Mouse (Mus musculus) erythroblast, embryonic 14.5 days (primary cell): ENCODE results near the gene Eif3m. TPM values are rescaled to one million over a fixed set of nuclear protein-coding genes. Genes with fewer than 3 reads are reported as not detected.

Experiments
- H3K27me3 ChIP-seq: 2 replicates; pipeline ENCODE4 v1.6.1; 2012; ENCODE audit warnings: inconsistent platforms; ENCODE audit not compliant: control insufficient read depth
- H3K36me3 ChIP-seq: 2 replicates; pipeline ENCODE4 v1.6.1; 2012; ENCODE audit warnings: mild to moderate bottlenecking, inconsistent platforms; ENCODE audit not compliant: control insufficient read depth
- H3K4me1 ChIP-seq: 2 replicates; pipeline ENCODE4 v1.6.1; 2012; ENCODE audit warnings: inconsistent platforms; ENCODE audit not compliant: control insufficient read depth
- H3K4me3 ChIP-seq: replicated peaks from 2 replicates; pipeline ENCODE3; 2012; ENCODE audit warnings: moderate library complexity, mild to moderate bottlenecking, inconsistent platforms
- H3K9me3 ChIP-seq: 2 replicates; pipeline ENCODE4 v1.6.1; 2012; ENCODE audit warnings: low read length, inconsistent platforms, mixed read lengths; ENCODE audit not compliant: control insufficient read depth
- GATA1 ChIP-seq: IDR thresholded peaks from 2 replicates; pipeline ENCODE4 v1.6.1; 2012; ENCODE audit warnings: low read length, inconsistent platforms, mixed read lengths
- TAL1 ChIP-seq: IDR thresholded peaks from 3 replicates; pipeline ENCODE4 v1.6.1; 2012; ENCODE audit warnings: low read length, inconsistent platforms, mixed read lengths
- polyA plus RNA-seq: library from polyadenylated mRNA; stranded (reverse); fragments of >175 nt; gene quantifications from 2 replicates; pipeline ENCODE4 v1.2.3, GENCODE M21; 2012

Eif3m gene
- polyA plus RNA-seq, result 0.95 and 1.2 TPM in 2 replicates

DNA sequence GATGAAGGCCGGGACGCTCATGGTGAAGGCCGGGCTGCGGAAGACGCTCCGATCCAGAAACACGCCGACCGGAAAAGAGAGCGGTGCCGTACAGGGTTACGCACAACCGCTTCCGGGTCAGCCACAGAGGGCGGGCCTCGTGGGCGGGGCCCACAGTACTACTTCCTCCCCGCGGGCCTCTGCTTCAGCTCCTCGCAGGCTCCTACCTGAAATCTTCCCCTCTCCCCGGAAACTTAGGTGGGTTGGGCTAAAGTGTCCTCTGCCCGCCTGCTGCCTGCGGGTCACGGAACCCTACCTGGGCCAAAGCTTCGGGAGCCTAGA, at the start of gene Eif3m:
Eif3m (minus strand) TSS at position 114 of the 321 bp plus-strand sequence.
- no peaks in the 10 kb centered on the region for H3K9me3 ChIP-seq
- H3K4me1 ChIP-seq, result peaks cover 50% of the 10 kb centered on the region
- H3K27me3 ChIP-seq, result no peaks in the 10 kb centered on the region
- H3K4me3 ChIP-seq, result peak within 1 kb of the TSS; percentile 98
- TF ChIP-seq GATA1, result no peak
- no peak for TF ChIP-seq TAL1
- peaks cover 25% of the 10 kb centered on the region for H3K36me3 ChIP-seq

- H3K36me3 ChIP-seq, result no peaks in the 10 kb centered on the region
- no peaks in the 10 kb centered on the region for H3K9me3 ChIP-seq
- no peak for TF ChIP-seq TAL1
- no peak for TF ChIP-seq GATA1
- no peak overlapping the region for H3K4me3 ChIP-seq
- H3K27me3 ChIP-seq, result no peaks in the 10 kb centered on the region
- H3K4me1 ChIP-seq, result no peaks in the 10 kb centered on the region
Observed at GRCm38 (mm10) chr2:105062741-105063372, 46.0 kb upstream of the Eif3m start.

- Histone ChIP-seq H3K9me3 (no peaks in the 10 kb centered on the region), H3K4me3 (no peak overlapping the region), H3K36me3 (no peaks in the 10 kb centered on the region), H3K27me3 (no peaks in the 10 kb centered on the region), H3K4me1 (no peaks in the 10 kb centered on the region)
- TF ChIP-seq GATA1 (no peak), TAL1 (no peak)
Observed at GRCm38 (mm10) chr2:105058577-105059116, 41.8 kb upstream of the Eif3m start.

DNA sequence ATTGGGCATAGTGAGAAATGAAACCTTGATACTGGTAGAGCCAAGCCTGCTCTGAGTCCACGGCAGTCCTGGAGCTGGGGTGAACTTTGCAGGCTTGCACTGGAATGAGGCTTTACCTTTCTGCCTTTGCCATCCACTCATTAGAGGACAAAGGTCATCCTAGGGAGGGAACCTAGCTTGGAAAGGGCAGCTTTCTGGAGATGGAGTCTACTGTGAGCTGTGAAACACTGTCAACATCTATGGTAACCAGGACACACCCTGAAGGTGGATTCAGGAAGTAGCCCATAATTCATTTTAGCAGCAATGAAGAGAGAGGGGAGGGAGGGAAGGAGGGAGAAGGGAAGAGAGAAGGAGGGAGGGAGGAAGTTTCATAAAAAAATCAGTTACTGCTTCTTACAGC, 38.6 kb upstream of the Eif3m start:
- Histone ChIP-seq H3K9me3 (no peaks in the 10 kb centered on the region), H3K36me3 (no peaks in the 10 kb centered on the region), H3K27me3 (no peaks in the 10 kb centered on the region), H3K4me3 (no peak overlapping the region), H3K4me1 (no peaks in the 10 kb centered on the region)
- TF ChIP-seq TAL1 (no peak), GATA1 (no peak)

DNA sequence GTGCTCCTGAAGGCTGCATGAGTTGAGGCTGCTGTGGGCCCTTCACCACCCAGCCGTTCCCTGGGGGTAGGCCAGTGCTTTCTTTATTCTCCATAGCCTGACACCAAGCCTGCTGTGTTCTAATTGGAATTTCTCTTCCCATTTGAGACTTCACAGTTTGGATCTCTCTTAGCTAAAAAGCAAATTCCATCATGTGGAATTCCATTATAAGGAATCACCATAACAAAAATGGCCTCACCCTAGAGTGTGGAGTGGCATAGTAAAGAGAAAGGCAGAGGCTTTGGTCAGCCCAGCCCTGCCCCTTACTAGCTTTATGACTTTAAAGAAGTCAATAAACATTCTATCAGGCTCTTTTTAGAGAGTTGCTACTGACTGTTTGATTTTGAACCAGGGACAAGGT, 31.4 kb upstream of the Eif3m start:
- H3K36me3 ChIP-seq, result no peaks in the 10 kb centered on the region
- H3K4me1 ChIP-seq, result no peaks in the 10 kb centered on the region
- H3K27me3 ChIP-seq, result no peaks in the 10 kb centered on the region
- H3K9me3 ChIP-seq, result no peaks in the 10 kb centered on the region
- TF ChIP-seq GATA1 (no peak), TAL1 (no peak)
- no peak overlapping the region for H3K4me3 ChIP-seq

DNA sequence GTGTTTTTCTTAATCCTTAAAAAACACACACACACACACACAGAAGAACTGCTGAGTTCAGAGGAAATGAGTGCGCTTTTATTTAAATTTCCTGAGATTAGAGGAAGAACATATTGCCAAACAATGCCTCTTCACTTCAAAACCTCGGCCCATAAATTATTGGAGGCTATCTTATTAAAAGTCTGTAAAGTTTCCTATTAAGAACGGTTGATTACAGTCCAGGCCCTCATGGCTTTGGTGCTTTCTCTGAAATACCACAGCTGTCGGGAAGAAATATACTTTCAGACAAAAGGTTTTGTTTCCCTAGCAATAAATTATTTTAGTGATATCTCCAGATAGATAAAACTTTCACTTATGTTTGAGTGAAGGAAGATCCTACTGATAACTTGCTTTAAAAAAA, 26.3 kb upstream of the Eif3m start:
- TF ChIP-seq GATA1 (no peak), TAL1 (no peak)
- Histone ChIP-seq H3K36me3 (no peaks in the 10 kb centered on the region), H3K9me3 (no peaks in the 10 kb centered on the region), H3K4me3 (no peak overlapping the region), H3K27me3 (peaks cover 4% of the 10 kb centered on the region; the same call in 1 of the 2 replicates), H3K4me1 (peaks cover 4% of the 10 kb centered on the region)

DNA sequence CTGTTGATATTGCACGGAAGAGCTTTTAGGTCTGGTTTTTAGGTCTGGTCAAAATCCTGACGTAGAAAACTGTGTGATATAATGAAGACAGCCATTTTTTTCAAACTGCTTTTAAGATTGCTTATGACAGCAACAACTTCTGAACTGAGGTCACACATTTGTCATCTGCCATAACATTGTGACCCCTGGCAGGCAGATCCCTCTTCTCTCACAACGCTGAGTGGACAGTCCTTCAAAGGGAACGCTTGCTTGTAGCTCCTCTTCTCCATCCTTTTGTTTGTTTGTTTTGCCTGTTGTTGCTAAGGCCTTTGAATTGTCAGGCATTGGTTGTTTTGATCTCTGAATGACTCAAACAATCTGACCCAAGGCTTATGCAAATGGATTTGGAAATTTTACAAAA, 24.0 kb upstream of the Eif3m start:
- H3K36me3 ChIP-seq, result no peaks in the 10 kb centered on the region
- H3K4me1 ChIP-seq, result peaks cover 4% of the 10 kb centered on the region
- TF ChIP-seq GATA1, result no peak
- no peak for TF ChIP-seq TAL1
- no peak overlapping the region for H3K4me3 ChIP-seq
- H3K9me3 ChIP-seq, result no peaks in the 10 kb centered on the region
- peaks cover 4% of the 10 kb centered on the region; the same call in 1 of the 2 replicates for H3K27me3 ChIP-seq

DNA sequence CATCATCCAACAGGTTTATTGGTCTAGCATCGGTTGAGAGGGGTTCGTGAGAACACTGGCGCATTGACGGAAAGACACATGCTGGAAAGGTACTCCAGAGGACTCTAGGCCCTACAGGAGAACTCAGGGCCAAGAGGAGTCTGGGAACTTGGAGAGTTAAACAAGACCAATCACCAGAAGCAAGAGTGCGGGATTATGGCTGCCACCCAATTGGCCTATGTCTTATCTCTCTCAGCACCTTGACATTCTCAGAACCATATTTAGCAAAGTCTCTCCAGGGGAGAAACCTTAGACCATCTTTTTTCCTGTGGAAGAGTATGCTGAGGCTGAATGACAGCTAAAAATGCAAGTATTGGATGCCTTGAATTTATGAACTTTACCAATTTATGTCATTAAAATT, 22.0 kb upstream of the Eif3m start:
- H3K27me3 ChIP-seq, result peaks cover 4% of the 10 kb centered on the region; the same call in 1 of the 2 replicates
- peaks cover 4% of the 10 kb centered on the region for H3K4me1 ChIP-seq
- no peak for TF ChIP-seq TAL1
- TF ChIP-seq GATA1, result no peak
- H3K4me3 ChIP-seq, result no peak overlapping the region
- H3K9me3 ChIP-seq, result no peaks in the 10 kb centered on the region
- no peaks in the 10 kb centered on the region for H3K36me3 ChIP-seq

DNA sequence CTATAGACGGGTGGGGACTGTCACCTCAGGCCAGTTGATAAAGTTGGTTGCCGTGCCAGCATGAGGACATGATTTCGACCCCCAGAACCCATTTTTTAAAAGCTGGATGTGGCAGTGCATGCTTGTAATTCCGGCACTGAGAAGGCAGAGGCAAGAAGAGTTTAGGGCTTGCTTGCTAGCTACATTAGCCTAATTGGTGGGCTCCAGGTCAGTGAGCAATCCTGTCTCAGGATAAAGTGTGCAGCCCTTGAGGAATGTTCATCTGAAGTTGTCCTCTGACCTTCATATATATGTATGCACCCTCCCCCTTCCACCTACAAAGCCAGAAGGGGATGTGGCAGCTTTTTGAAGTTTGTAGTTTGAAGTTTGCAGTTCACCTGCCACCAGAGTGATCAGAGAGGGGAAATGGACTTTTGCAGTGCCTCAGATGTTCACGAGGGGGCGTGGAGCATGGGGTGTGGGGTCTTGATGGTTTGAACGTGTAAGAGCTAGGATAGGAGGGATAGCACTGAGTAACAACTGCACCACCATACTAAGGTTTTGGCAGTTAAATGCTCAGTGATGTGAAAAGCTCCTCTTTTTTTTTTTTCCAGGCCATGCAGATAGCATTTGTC, 21.2 kb upstream of the Eif3m start:
- TF ChIP-seq GATA1, result no peak
- TF ChIP-seq TAL1, result no peak
- no peaks in the 10 kb centered on the region for H3K9me3 ChIP-seq
- H3K4me3 ChIP-seq, result no peak overlapping the region
- H3K36me3 ChIP-seq, result no peaks in the 10 kb centered on the region
- peaks cover 4% of the 10 kb centered on the region; the same call in 1 of the 2 replicates for H3K27me3 ChIP-seq
- H3K4me1 ChIP-seq, result peaks cover 4% of the 10 kb centered on the region
